Comparison of ENCODE assay signal across 10 mouse cellular contexts in genomic region chr14:60178571-60178955, GRCm38 (mm10). TPM values are rescaled to one million over a fixed set of nuclear protein-coding genes. Genes with fewer than 3 reads are reported as not detected.
DNase-seq lines count a peak whose midpoint lies in the region; ATAC-seq lines count a peak whose summit lies in the region.
"Had no signal": no experiment of that assay in that cellular context is flagged by ENCODE, and none has a peak within 500 bp of the region (broad histone marks: within the 10 kb centered on the region; RNA-seq: fewer than 3 reads in every experiment).

No protein-coding gene starts in this region.

- 26% methylated on average over 2 of the region's 2 CpGs for whole genome bisulfite sequencing in kidney, embryonic 15.5 days
- WGBS in hindbrain, embryonic 12.5 days, result 46% methylated on average over 2 of the region's 2 CpGs
- WGBS in intestine, embryonic 14.5 days, result 48% methylated on average over 2 of the region's 2 CpGs
- 29% methylated on average over 2 of the region's 2 CpGs for WGBS in neural tube, embryonic 13.5 days

- H3K27ac ChIP-seq in kidney, embryonic 15.5 days, result no peak overlapping the region
- H3K27ac ChIP-seq in hindbrain, embryonic 12.5 days, result no peak overlapping the region
- H3K27ac ChIP-seq in intestine, embryonic 14.5 days (ENCODE audit: low read depth), result peak overlapping the region; percentile 62
- H3K27ac ChIP-seq in neural tube, embryonic 13.5 days (replicated peaks), result no peak overlapping the region

- peaks cover 13% of the 10 kb centered on the region for H3K4me1 ChIP-seq in kidney, embryonic 15.5 days
- peaks cover 12% of the 10 kb centered on the region for H3K4me1 ChIP-seq in hindbrain, embryonic 12.5 days
- peaks cover 6% of the 10 kb centered on the region for H3K4me1 ChIP-seq in intestine, embryonic 14.5 days (replicated peaks; ENCODE audit: control insufficient read depth, insufficient read depth, low read length)
- peaks cover 34% of the 10 kb centered on the region for H3K4me1 ChIP-seq in neural tube, embryonic 13.5 days (replicated peaks)

- no peaks in the 10 kb centered on the region for H3K36me3 ChIP-seq in kidney, embryonic 15.5 days
- H3K36me3 ChIP-seq in hindbrain, embryonic 12.5 days, result no peaks in the 10 kb centered on the region
- no peaks in the 10 kb centered on the region for H3K36me3 ChIP-seq in intestine, embryonic 14.5 days (ENCODE audit: control insufficient read depth, insufficient read depth, low read length)
- 0 out of 2 replicates have a peak, but pooled peaks cover 9% of the 10 kb centered on the region for H3K36me3 ChIP-seq in neural tube, embryonic 13.5 days

- peaks cover 52% of the 10 kb centered on the region for H3K27me3 ChIP-seq in kidney, embryonic 15.5 days
- H3K27me3 ChIP-seq in hindbrain, embryonic 12.5 days, result peaks cover 47% of the 10 kb centered on the region
- peaks cover 11% of the 10 kb centered on the region for H3K27me3 ChIP-seq in intestine, embryonic 14.5 days (replicated peaks; ENCODE audit: control insufficient read depth, insufficient read depth, low read length)
- peaks cover 34% of the 10 kb centered on the region for H3K27me3 ChIP-seq in neural tube, embryonic 13.5 days

- no peak for DNase-seq in kidney, adult 8-10 months
- DNase-seq in intestine, embryonic 14.5 days (ENCODE audit: low spot score), result no peak
- DNase-seq in cerebellum, adult 18-20 months, result no peak
- DNase-seq: kidney, adult 11 months; lung, postnatal 4 days; thymus, postnatal 36 days had no signal

- peak overlapping the region; percentile 99; the same call in 1 of the 2 replicates for H3K4me2 ChIP-seq in kidney, embryonic 15.5 days
- H3K4me2 ChIP-seq in hindbrain, embryonic 12.5 days (replicated peaks), result peak overlapping the region; percentile 99
- peak overlapping the region; percentile 98 for H3K4me2 ChIP-seq in intestine, embryonic 14.5 days (ENCODE audit: low read length)
- H3K4me2 ChIP-seq in neural tube, embryonic 13.5 days, result peak overlapping the region; percentile 85

- no peaks in the 10 kb centered on the region for H3K9me3 ChIP-seq in kidney, embryonic 15.5 days (replicated peaks)
- H3K9me3 ChIP-seq in hindbrain, embryonic 12.5 days (replicated peaks), result no peaks in the 10 kb centered on the region
- H3K9me3 ChIP-seq in intestine, embryonic 14.5 days (ENCODE audit: control insufficient read depth, low read length), result no peaks in the 10 kb centered on the region
- H3K9me3 ChIP-seq in neural tube, embryonic 13.5 days, result no peaks in the 10 kb centered on the region

- ATAC-seq in kidney, embryonic 15.5 days (replicated peaks; ENCODE audit: low FRiP score), result no peak
- no peak for ATAC-seq in hindbrain, embryonic 12.5 days (ENCODE audit: low FRiP score)
- ATAC-seq in intestine, embryonic 14.5 days (replicated peaks; ENCODE audit: low FRiP score, low TSS enrichment, low read depth), result peak; percentile 81
- no peak for ATAC-seq in neural tube, embryonic 13.5 days (ENCODE audit: low read depth)
- ATAC-seq in monocyte, adult 5-6 weeks (replicated peaks; ENCODE audit: insufficient number of reproducible peaks, low FRiP score, low TSS enrichment, poor library complexity, severe bottlenecking), result no peak

- H3K4me3 ChIP-seq in kidney, embryonic 15.5 days (replicated peaks), result no peak overlapping the region
- H3K4me3 ChIP-seq in hindbrain, embryonic 12.5 days, result no peak overlapping the region
- H3K4me3 ChIP-seq in intestine, embryonic 14.5 days (ENCODE audit: low read depth, low read length), result peak overlapping the region; percentile 62
- peak overlapping the region; percentile 74 for H3K4me3 ChIP-seq in neural tube, embryonic 13.5 days

- H3K9ac ChIP-seq in kidney, embryonic 15.5 days, result no peak overlapping the region
- H3K9ac ChIP-seq in hindbrain, embryonic 12.5 days, result no peak overlapping the region
- peak overlapping the region; percentile 69 for H3K9ac ChIP-seq in intestine, embryonic 14.5 days (ENCODE audit: low read length)
- H3K9ac ChIP-seq in neural tube, embryonic 13.5 days, result no peak overlapping the region

RNA-seq across cellular contexts. Expression of gene Atp8a2, which starts 18.4 kb away (rescaled TPM):
- polyA plus RNA-seq in kidney, embryonic 15.5 days (2015; fragmentation: Nextera tagmentation; extraction: Ambion mirVana), result 1.2 and 1.4 TPM in 2 replicates
- 20.7 and 21.3 TPM in 2 replicates for polyA plus RNA-seq in hindbrain, embryonic 12.5 days (2016; fragmentation: Nextera tagmentation; extraction: Ambion mirVana)
- 8.2 and 9.0 TPM in 2 replicates for polyA plus RNA-seq in intestine, embryonic 14.5 days (2014; fragmentation: Nextera tagmentation; extraction: Ambion mirVana)
- polyA plus RNA-seq in neural tube, embryonic 13.5 days (2015; fragmentation: Nextera tagmentation; extraction: Ambion mirVana), result 32.7 and 36.6 TPM in 2 replicates
- 0.57 to 0.85 TPM (median 0.78 TPM) in 3 replicates for total RNA-seq in monocyte, adult 5-6 weeks (2017)

Comparison
In these comparisons a context has a peak if more than half of its experiments do, and no peak if none do; other contexts are left out.
1. H3K4me3 ChIP-seq: peak in intestine, embryonic 14.5 days (single experiment) and neural tube, embryonic 13.5 days (single experiment); none in kidney, embryonic 15.5 days (single experiment) and hindbrain, embryonic 12.5 days (single experiment).
2. Peak in every context shown above with its lines, with median percentiles within 50 percentile points of each other: H3K4me2 ChIP-seq.